Mouse (Mus musculus) stomach, embryonic 15.5 days (tissue): ENCODE results near the gene Nxph3. TPM values are rescaled to one million over a fixed set of nuclear protein-coding genes. Genes with fewer than 3 reads are reported as not detected.
A peak's percentile ranks its signal among the peaks of the same experiment; 100 is the strongest.

ENCODE experiments used
- ATAC-seq: fragments of 200-750 bp; cut with Nextera tagmentation; 2 replicates; pipeline ENCODE4 v1.8.0; 2017; ENCODE audit warnings: low read depth, moderate number of reproducible peaks, moderate TSS enrichment; ENCODE audit not compliant: insufficient read depth, low FRiP score
- H3K27ac ChIP-seq: fragments of 300-500 bp; sonication (generic); 2 replicates; pipeline ENCODE4 v1.5.1; 2015; ENCODE audit warnings: mild to moderate bottlenecking, inconsistent platforms
- H3K27me3 ChIP-seq: fragments of 300-500 bp; sonication (generic); replicated peaks from 2 replicates; pipeline ENCODE4 v1.6.1; 2015; ENCODE audit warnings: inconsistent platforms
- H3K36me3 ChIP-seq: fragments of 300-500 bp; sonication (generic); 2 replicates; pipeline ENCODE4 v1.6.1; 2015; ENCODE audit warnings: inconsistent platforms
- H3K4me1 ChIP-seq: fragments of 300-500 bp; sonication (generic); 2 replicates; pipeline ENCODE4 v1.6.1; 2015; ENCODE audit warnings: inconsistent platforms
- H3K4me2 ChIP-seq: fragments of 300-500 bp; sonication (generic); 2 replicates; pipeline ENCODE4 v1.6.1; 2015; ENCODE audit warnings: mild to moderate bottlenecking, inconsistent platforms
- H3K4me3 ChIP-seq: fragments of 300-500 bp; sonication (generic); replicated peaks from 2 replicates; pipeline ENCODE4 v1.5.1; 2015; ENCODE audit warnings: inconsistent platforms
- H3K9ac ChIP-seq: fragments of 300-500 bp; sonication (generic); 2 replicates; pipeline ENCODE4 v1.6.1; 2015; ENCODE audit warnings: inconsistent platforms
- H3K9me3 ChIP-seq: fragments of 300-500 bp; sonication (generic); 2 replicates; pipeline ENCODE4 v1.6.1; 2016; ENCODE audit warnings: inconsistent platforms
- WGBS: fragments of 180-500 bp; shearing (Covaris S2); methylation state at CpG from one replicate; pipeline ENCODE4 v1.1.7; 2015; 5-methylcytosine and 5-hydroxymethylcytosine counted together
- polyA plus RNA-seq: library from polyadenylated mRNA; unstranded; fragments of >200 nt; fragmentation: Nextera tagmentation; extraction: Ambion mirVana; gene quantifications from 2 replicates; pipeline ENCODE4 v1.2.1, GENCODE M21; 2015

Nxph3 gene
- polyA plus RNA-seq, result 0.58 and 0.83 TPM in 2 replicates

DNA sequence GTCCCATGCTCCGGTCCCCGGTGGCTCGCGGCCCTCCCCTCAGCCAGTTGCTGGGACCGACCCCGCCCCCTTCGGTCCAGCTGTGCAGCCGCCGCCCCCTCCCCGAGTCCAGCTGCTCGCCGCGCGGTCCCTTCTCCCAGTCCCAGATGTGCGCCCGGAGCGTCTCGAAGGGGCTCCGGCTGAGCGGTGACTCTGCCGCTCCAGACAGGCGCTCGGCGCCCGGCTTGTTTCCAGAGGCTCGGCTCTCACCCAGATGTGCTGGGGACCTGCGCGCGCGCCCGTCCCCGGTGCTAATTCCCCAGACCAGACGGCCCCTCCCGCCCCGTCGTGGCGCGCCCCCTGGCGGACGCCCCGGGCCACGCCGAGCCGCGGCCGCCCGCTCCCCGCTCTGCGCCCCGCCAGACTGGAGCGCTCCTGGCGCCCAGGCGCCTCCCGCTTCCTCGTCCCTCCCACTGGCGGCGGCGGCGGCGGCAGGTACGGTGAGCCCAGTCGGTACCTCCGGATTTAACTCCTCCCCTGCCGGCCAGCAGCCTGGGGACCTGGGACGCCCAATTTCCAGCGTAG, at the start of gene Nxph3:
Nxph3 (minus strand) TSS at position 273 of the 564 bp plus-strand sequence.
- peak within 1 kb of the TSS; percentile 7; the same call in 1 of the 2 replicates for H3K27ac ChIP-seq
- H3K27me3 ChIP-seq, result peaks cover 39% of the 10 kb centered on the region
- under 1% methylated on average over 65 of the region's 66 CpGs for WGBS
- peaks cover 26% of the 10 kb centered on the region for H3K4me1 ChIP-seq
- peak within 1 kb of the TSS; percentile 57 for H3K4me3 ChIP-seq
- H3K4me2 ChIP-seq, result peak within 1 kb of the TSS; percentile 98
- H3K36me3 ChIP-seq, result no peaks in the 10 kb centered on the region
- H3K9me3 ChIP-seq, result no peaks in the 10 kb centered on the region
- peak; percentile 68; the same call in 1 of the 2 replicates for ATAC-seq
- peak within 1 kb of the TSS; percentile 26; the same call in 1 of the 2 replicates for H3K9ac ChIP-seq

DNA sequence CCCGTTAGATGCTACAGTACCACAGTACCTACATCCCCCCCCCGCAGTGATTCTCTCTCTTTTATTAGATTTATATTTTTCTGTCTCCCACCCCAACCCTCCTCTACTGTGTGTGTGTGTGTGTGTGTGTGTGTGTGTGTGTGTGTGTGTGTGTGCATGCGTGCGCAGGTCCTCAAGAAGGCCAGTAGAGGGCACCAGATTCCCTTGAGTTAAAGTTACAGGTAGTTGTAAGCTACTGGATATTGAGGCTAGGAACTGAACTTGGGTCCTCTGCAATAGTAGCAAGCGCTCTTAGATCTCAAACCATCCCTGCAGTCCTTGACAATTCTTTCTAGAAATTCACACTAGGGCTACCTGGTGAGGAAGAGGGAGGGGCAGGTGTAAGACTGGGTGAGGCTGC, 49.5 kb upstream of the Nxph3 start:
- H3K9ac ChIP-seq, result no peak overlapping the region
- 95% methylated on average over 5 of the region's 5 CpGs for WGBS
- peaks cover 35% of the 10 kb centered on the region for H3K4me1 ChIP-seq
- H3K27me3 ChIP-seq, result no peaks in the 10 kb centered on the region
- no peak overlapping the region for H3K4me2 ChIP-seq
- no peak overlapping the region for H3K4me3 ChIP-seq
- H3K9me3 ChIP-seq, result no peaks in the 10 kb centered on the region
- no peak for ATAC-seq
- no peaks in the 10 kb centered on the region for H3K36me3 ChIP-seq
- no peak overlapping the region for H3K27ac ChIP-seq

GRCm38 (mm10) chr11:95560773-95561172, 46.4 kb upstream of the Nxph3 start:
- Histone ChIP-seq H3K9me3 (no peaks in the 10 kb centered on the region), H3K27ac (no peak overlapping the region), H3K36me3 (no peaks in the 10 kb centered on the region), H3K4me3 (no peak overlapping the region), H3K4me2 (no peak overlapping the region), H3K4me1 (peaks cover 14% of the 10 kb centered on the region), H3K27me3 (no peaks in the 10 kb centered on the region), H3K9ac (no peak overlapping the region)
- no peak for ATAC-seq
- 54% methylated on average over 3 of the region's 3 CpGs for WGBS

GRCm38 (mm10) chr11:95559761-95560160, 45.4 kb upstream of the Nxph3 start:
- WGBS, result 26% methylated on average over 2 of the region's 2 CpGs
- H3K27ac ChIP-seq, result no peak overlapping the region
- no peaks in the 10 kb centered on the region for H3K9me3 ChIP-seq
- no peak overlapping the region for H3K4me3 ChIP-seq
- ATAC-seq, result no peak
- no peak overlapping the region for H3K4me2 ChIP-seq
- H3K27me3 ChIP-seq, result no peaks in the 10 kb centered on the region
- no peaks in the 10 kb centered on the region for H3K36me3 ChIP-seq
- H3K4me1 ChIP-seq, result peaks cover 8% of the 10 kb centered on the region; the same call in 1 of the 2 replicates
- H3K9ac ChIP-seq, result no peak overlapping the region

GRCm38 (mm10) chr11:95557719-95558118, 43.3 kb upstream of the Nxph3 start:
- ATAC-seq, result no peak
- no peak overlapping the region for H3K4me3 ChIP-seq
- H3K27ac ChIP-seq, result no peak overlapping the region
- H3K4me1 ChIP-seq, result peaks cover 8% of the 10 kb centered on the region; the same call in 1 of the 2 replicates
- no peaks in the 10 kb centered on the region for H3K36me3 ChIP-seq
- no peak overlapping the region for H3K4me2 ChIP-seq
- WGBS, result 43% methylated on average over 6 of the region's 6 CpGs
- no peak overlapping the region for H3K9ac ChIP-seq
- no peaks in the 10 kb centered on the region for H3K27me3 ChIP-seq
- H3K9me3 ChIP-seq, result no peaks in the 10 kb centered on the region

- ATAC-seq, result no peak
- no peaks in the 10 kb centered on the region for H3K9me3 ChIP-seq
- no peaks in the 10 kb centered on the region for H3K36me3 ChIP-seq
- no peak overlapping the region for H3K4me2 ChIP-seq
- peaks cover 8% of the 10 kb centered on the region; the same call in 1 of the 2 replicates for H3K4me1 ChIP-seq
- H3K4me3 ChIP-seq, result no peak overlapping the region
- no peaks in the 10 kb centered on the region for H3K27me3 ChIP-seq
- H3K9ac ChIP-seq, result no peak overlapping the region
- H3K27ac ChIP-seq, result no peak overlapping the region
- WGBS, result 73% methylated on average over 6 of the region's 6 CpGs
Observed at GRCm38 (mm10) chr11:95557032-95557431, 42.7 kb upstream of the Nxph3 start.

DNA sequence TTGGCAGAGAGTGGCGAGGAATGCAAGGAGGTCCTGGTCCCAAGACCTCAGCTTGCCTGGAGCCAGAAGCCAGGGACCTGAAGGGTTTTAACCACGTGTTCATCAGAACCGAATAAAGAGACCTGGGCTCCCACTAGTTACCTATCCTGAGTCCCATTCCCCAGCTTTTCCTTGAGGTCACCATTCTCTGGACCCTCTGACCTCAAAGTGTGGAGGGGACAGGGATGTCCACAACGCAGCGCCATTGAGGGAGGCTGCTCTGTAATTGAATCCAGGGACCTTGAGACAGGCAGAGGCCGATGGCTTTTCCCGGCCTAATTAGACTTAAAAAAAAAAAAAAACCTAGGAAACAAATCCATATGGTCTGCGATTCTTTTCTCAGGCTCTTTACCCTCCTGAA, 40.9 kb upstream of the Nxph3 start:
- no peak overlapping the region for H3K27ac ChIP-seq
- no peak overlapping the region for H3K4me3 ChIP-seq
- H3K27me3 ChIP-seq, result no peaks in the 10 kb centered on the region
- no peak overlapping the region for H3K9ac ChIP-seq
- WGBS, result 48% methylated on average over 8 of the region's 8 CpGs
- no peak overlapping the region for H3K4me2 ChIP-seq
- H3K36me3 ChIP-seq, result no peaks in the 10 kb centered on the region
- H3K4me1 ChIP-seq, result peaks cover 7% of the 10 kb centered on the region; the same call in 1 of the 2 replicates
- H3K9me3 ChIP-seq, result no peaks in the 10 kb centered on the region
- ATAC-seq, result no peak

GRCm38 (mm10) chr11:95550301-95551021, 36.1 kb upstream of the Nxph3 start:
- no peaks in the 10 kb centered on the region for H3K9me3 ChIP-seq
- WGBS, result 83% methylated on average over 12 of the region's 12 CpGs
- H3K27ac ChIP-seq, result no peak overlapping the region
- no peak overlapping the region for H3K4me3 ChIP-seq
- ATAC-seq, result no peak
- H3K27me3 ChIP-seq, result no peaks in the 10 kb centered on the region
- no peak overlapping the region for H3K4me2 ChIP-seq
- H3K36me3 ChIP-seq, result no peaks in the 10 kb centered on the region
- no peaks in the 10 kb centered on the region for H3K4me1 ChIP-seq
- no peak overlapping the region for H3K9ac ChIP-seq

GRCm38 (mm10) chr11:95546021-95546782, 31.8 kb upstream of the Nxph3 start:
- Histone ChIP-seq H3K36me3 (no peaks in the 10 kb centered on the region), H3K9ac (no peak overlapping the region), H3K27me3 (no peaks in the 10 kb centered on the region), H3K9me3 (no peaks in the 10 kb centered on the region), H3K4me1 (peaks cover 2% of the 10 kb centered on the region), H3K27ac (no peak overlapping the region), H3K4me2 (no peak overlapping the region), H3K4me3 (no peak overlapping the region)
- 66% methylated on average over 10 of the region's 10 CpGs for WGBS
- ATAC-seq, result no peak

DNA sequence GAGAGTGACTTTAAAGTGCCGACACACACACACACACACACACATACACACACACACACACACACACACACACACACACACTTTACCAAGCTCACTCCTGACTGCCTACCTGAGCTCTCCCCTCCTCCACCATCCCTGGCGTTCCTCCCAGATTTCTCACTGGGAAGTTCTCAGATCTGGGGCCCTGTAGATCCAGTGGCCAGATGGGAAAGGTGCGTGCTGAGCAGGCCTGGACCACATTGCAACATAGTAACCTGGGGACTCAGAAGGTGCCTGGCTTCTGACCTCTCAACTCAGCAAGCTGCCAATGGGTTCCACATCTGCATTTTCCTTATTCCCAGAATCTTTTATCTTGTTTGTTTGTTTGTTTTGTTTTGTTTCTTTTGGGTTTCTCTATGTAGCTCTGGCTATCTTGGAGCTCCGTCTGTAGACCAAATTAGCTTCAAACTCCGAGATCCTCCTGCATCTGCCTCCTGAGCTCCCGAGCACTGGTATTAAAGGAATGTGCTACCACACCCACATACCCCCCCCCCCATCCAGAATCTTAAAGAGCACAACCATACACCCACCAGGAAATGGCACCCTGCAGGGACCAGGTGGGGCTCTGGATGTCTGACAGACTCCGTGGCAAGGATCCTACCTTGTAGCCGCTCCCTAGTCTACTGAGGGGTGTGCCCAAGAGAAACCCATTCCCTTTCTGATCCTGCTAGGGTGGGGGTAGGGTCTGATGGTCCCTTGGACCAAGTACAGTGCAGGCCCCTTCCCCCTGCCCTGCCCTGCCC, 30.4 kb upstream of the Nxph3 start:
- Histone ChIP-seq H3K4me2 (no peak overlapping the region), H3K27ac (no peak overlapping the region), H3K4me3 (no peak overlapping the region), H3K4me1 (peaks cover 16% of the 10 kb centered on the region), H3K27me3 (no peaks in the 10 kb centered on the region), H3K9ac (no peak overlapping the region), H3K36me3 (no peaks in the 10 kb centered on the region), H3K9me3 (no peaks in the 10 kb centered on the region)
- WGBS, result 71% methylated on average over 8 of the region's 8 CpGs
- ATAC-seq, result no peak

DNA sequence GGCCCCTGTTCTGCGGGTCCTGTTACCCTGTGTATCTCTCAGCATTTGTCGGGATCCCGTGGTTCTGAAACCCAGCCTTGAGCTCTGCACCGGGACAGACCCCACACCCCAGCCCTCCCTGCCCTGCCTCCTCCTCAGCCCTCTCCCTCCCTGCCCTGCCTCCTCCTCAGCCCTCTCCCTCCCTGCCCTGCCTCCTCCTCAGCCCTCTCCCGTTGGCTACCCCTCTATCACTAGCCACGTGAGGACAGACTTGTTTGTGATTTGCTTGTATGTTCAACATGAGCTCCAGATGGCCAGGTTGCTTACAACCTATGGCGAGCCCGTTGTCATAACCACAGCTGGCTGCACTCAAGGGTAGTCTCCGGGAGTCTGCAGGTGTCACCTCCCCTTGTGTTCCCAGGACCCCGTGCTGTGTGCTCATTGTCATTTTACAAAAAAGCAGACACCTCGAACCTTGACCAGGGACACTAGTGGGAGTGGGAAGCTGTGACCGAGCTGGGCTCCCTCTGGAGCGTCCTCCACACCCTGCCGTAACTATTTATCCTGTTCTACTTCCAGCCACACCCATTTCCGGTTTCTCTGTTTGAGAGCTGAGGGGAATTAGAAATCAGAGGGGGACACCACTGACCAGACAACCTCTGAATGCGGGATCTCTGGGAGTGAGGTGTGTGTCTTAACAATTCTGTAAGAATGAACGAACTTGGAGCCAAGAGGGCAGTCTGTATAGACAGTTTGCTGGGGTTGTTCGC, 26.4 kb upstream of the Nxph3 start:
- Histone ChIP-seq H3K36me3 (no peaks in the 10 kb centered on the region), H3K4me3 (no peak overlapping the region), H3K9me3 (no peaks in the 10 kb centered on the region), H3K27ac (no peak overlapping the region), H3K4me1 (peaks cover 21% of the 10 kb centered on the region), H3K9ac (no peak overlapping the region), H3K4me2 (peak overlapping the region; percentile 40), H3K27me3 (0 out of 2 replicates have a peak, but pooled peaks cover under 1% of the 10 kb centered on the region)
- ATAC-seq, result peak; percentile 19; the same call in 1 of the 2 replicates
- WGBS, result 11% methylated on average over 18 of the region's 18 CpGs
